Mouse (Mus musculus): ENCODE data around the gene P4ha2.

The P4ha2 gene

GRCm38 (mm10) chr11:54100045-54100691, at the start of gene P4ha2:
TSS of gene P4ha2 (plus strand) at chr11:54100095.
- POLR2A ChIA-PET, result interaction anchor here in 3 of 4 experiments (0.7 to 5.0 kb wide), 4 partner anchors 12 to 333 kb away, joined by 3 to 40 read pairs (median 4); no protein-coding TSS in a partner anchor
- CTCF ChIA-PET, result interaction anchor here in 2 of 4 experiments (0.7 to 1.7 kb wide), 3 partner anchors 11 to 141 kb away, joined by 3 to 10 read pairs (median 9); no protein-coding TSS in a partner anchor

GRCm38 (mm10) chr11:54050205-54050604, 49.7 kb upstream of the P4ha2 start:
- CTCF ChIA-PET, result interaction anchor here in 2 of 4 experiments (1.2 to 1.6 kb wide), 2 partner anchors 39 to 43 kb away, joined by 3 to 5 read pairs; no protein-coding TSS in a partner anchor

GRCm38 (mm10) chr11:54051161-54051560, 48.7 kb upstream of the P4ha2 start:
- CTCF ChIA-PET, result interaction anchor here in 1 of 4 experiments (1.3 kb wide), 1 partner anchor 49 kb away, joined by 5 read pairs; no protein-coding TSS in a partner anchor
- POLR2A ChIA-PET, result no interaction called here

More at GRCm38 (mm10) chr11:54050205-54050604, 49.7 kb upstream of the P4ha2 start:
- POLR2A ChIA-PET, result interaction anchor here in 2 of 4 experiments (0.9 to 1.4 kb wide), 3 partner anchors 9 to 42 kb away, joined by 3 read pairs; no protein-coding TSS in a partner anchor

GRCm38 (mm10) chr11:54052128-54052527, 47.8 kb upstream of the P4ha2 start:
- CTCF ChIA-PET, result interaction anchor here (0.8 to 3.7 kb wide), 6 partner anchors 21 to 121 kb away, joined by 3 to 30 read pairs (median 4); partner anchors contain the start of gene P4ha2 (in 1 of the 4)
- POLR2A ChIA-PET, result interaction anchor here in 2 of 4 experiments (0.7 to 0.9 kb wide), 2 partner anchors 21 to 49 kb away, joined by 3 read pairs; no protein-coding TSS in a partner anchor

- POLR2A ChIA-PET, result interaction anchor here in 1 of 4 experiments (0.9 kb wide), 1 partner anchor 50 kb away, joined by 3 read pairs; no protein-coding TSS in a partner anchor
- CTCF ChIA-PET, result interaction anchor here (0.8 to 3.7 kb wide), 15 partner anchors 9 to 92 kb away, joined by 3 to 49 read pairs (median 8); no protein-coding TSS in a partner anchor
Measured at GRCm38 (mm10) chr11:54053090-54053489, 46.8 kb upstream of the P4ha2 start.

GRCm38 (mm10) chr11:54054257-54054656, 45.6 kb upstream of the P4ha2 start:
- POLR2A ChIA-PET, result interaction anchor here in 3 of 4 experiments (0.6 to 1.7 kb wide), 10 partner anchors 9 to 363 kb away, joined by 3 to 11 read pairs (median 3); no protein-coding TSS in a partner anchor
- CTCF ChIA-PET, result interaction anchor here (0.5 to 3.7 kb wide), 58 partner anchors 8 to 1541 kb away, joined by 3 to 49 read pairs (median 6); partner anchors contain the start of gene Slc22a4 (in 1 of the 4)

GRCm38 (mm10) chr11:54056132-54056531, 43.8 kb upstream of the P4ha2 start:
- CTCF ChIA-PET, result interaction anchor here in 3 of 4 experiments (0.5 to 3.6 kb wide), 5 partner anchors 11 to 201 kb away, joined by 3 to 18 read pairs (median 6); no protein-coding TSS in a partner anchor
- POLR2A ChIA-PET, result interaction anchor here in 1 of 4 experiments (0.5 to 0.7 kb wide), 2 partner anchors 36 to 1358 kb away, joined by 3 read pairs; no protein-coding TSS in a partner anchor

- ChIA-PET CTCF (interaction anchor here in 3 of 4 experiments (0.5 to 3.6 kb wide), 5 partner anchors 28 to 467 kb away, joined by 3 to 18 read pairs (median 5); no protein-coding TSS in a partner anchor), POLR2A (interaction anchor here in 1 of 4 experiments (0.7 kb wide), 1 partner anchor 323 kb away, joined by 3 read pairs; no protein-coding TSS in a partner anchor)
Measured at GRCm38 (mm10) chr11:54057428-54057827, 42.5 kb upstream of the P4ha2 start.

GRCm38 (mm10) chr11:54058056-54058617, 41.8 kb upstream of the P4ha2 start:
- ChIA-PET CTCF (interaction anchor here in 3 of 4 experiments (0.5 to 3.6 kb wide), 5 partner anchors 31 to 318 kb away, joined by 3 to 18 read pairs (median 5); no protein-coding TSS in a partner anchor), POLR2A (interaction anchor here in 2 of 4 experiments (0.6 to 1.0 kb wide), 3 partner anchors 14 to 293 kb away, joined by 4 to 5 read pairs (median 4); no protein-coding TSS in a partner anchor)

- CTCF ChIA-PET, result interaction anchor here in 3 of 4 experiments (0.5 to 3.6 kb wide), 5 partner anchors 30 to 318 kb away, joined by 3 to 18 read pairs (median 5); no protein-coding TSS in a partner anchor
- POLR2A ChIA-PET, result interaction anchor here in 2 of 4 experiments (0.6 to 1.4 kb wide), 4 partner anchors 14 to 294 kb away, joined by 4 to 5 read pairs (median 4); no protein-coding TSS in a partner anchor
Measured at GRCm38 (mm10) chr11:54058643-54059042, 41.3 kb upstream of the P4ha2 start.

- ChIA-PET CTCF (interaction anchor here in 1 of 4 experiments (3.6 kb wide), 1 partner anchor 29 kb away, joined by 18 read pairs; no protein-coding TSS in a partner anchor), POLR2A (interaction anchor here in 2 of 4 experiments (1.2 to 1.4 kb wide), 3 partner anchors 10 to 14 kb away, joined by 3 to 4 read pairs (median 3); no protein-coding TSS in a partner anchor)
Measured at GRCm38 (mm10) chr11:54059526-54059925, 40.4 kb upstream of the P4ha2 start.

GRCm38 (mm10) chr11:54060316-54060715, 39.6 kb upstream of the P4ha2 start:
- ChIA-PET CTCF (interaction anchor here in 1 of 4 experiments (1.0 kb wide), 1 partner anchor 28 kb away, joined by 3 read pairs; no protein-coding TSS in a partner anchor), POLR2A (interaction anchor here in 2 of 4 experiments (1.2 kb wide), 2 partner anchors 10 to 12 kb away, joined by 3 read pairs; no protein-coding TSS in a partner anchor)

GRCm38 (mm10) chr11:54062086-54062752, 37.7 kb upstream of the P4ha2 start:
- ChIA-PET POLR2A (interaction anchor here in 3 of 4 experiments (1.1 to 2.4 kb wide), 5 partner anchors 8 to 12 kb away, joined by 3 to 15 read pairs (median 10); no protein-coding TSS in a partner anchor), CTCF (interaction anchor here in 3 of 4 experiments (1.2 to 2.0 kb wide), 6 partner anchors 8 to 60 kb away, joined by 3 to 6 read pairs (median 4); no protein-coding TSS in a partner anchor)

- ChIA-PET POLR2A (interaction anchor here in 3 of 4 experiments (0.6 to 2.4 kb wide), 6 partner anchors 9 to 38 kb away, joined by 3 to 15 read pairs (median 7); no protein-coding TSS in a partner anchor), CTCF (interaction anchor here in 3 of 4 experiments (1.2 to 2.0 kb wide), 6 partner anchors 9 to 61 kb away, joined by 3 to 6 read pairs (median 4); no protein-coding TSS in a partner anchor)
Measured at GRCm38 (mm10) chr11:54062753-54063471, 37.0 kb upstream of the P4ha2 start.

GRCm38 (mm10) chr11:54063472-54063775, 36.5 kb upstream of the P4ha2 start:
- POLR2A ChIA-PET, result interaction anchor here in 3 of 4 experiments (0.6 to 2.4 kb wide), 7 partner anchors 8 to 39 kb away, joined by 3 to 15 read pairs (median 4); no protein-coding TSS in a partner anchor

GRCm38 (mm10) chr11:54064412-54064978, 35.4 kb upstream of the P4ha2 start:
- CTCF ChIA-PET, result interaction anchor here in 3 of 4 experiments (0.6 to 1.6 kb wide), 3 partner anchors 10 to 11 kb away, joined by 3 to 5 read pairs (median 4); no protein-coding TSS in a partner anchor

More at GRCm38 (mm10) chr11:54063472-54063775, 36.5 kb upstream of the P4ha2 start:
- CTCF ChIA-PET, result interaction anchor here in 2 of 4 experiments (1.3 to 2.0 kb wide), 4 partner anchors 9 to 61 kb away, joined by 3 to 6 read pairs (median 5); no protein-coding TSS in a partner anchor

More at GRCm38 (mm10) chr11:54064412-54064978, 35.4 kb upstream of the P4ha2 start:
- POLR2A ChIA-PET, result no interaction called here

All from embryonic stem cell, embryonic (primary cell).